Mouse (Mus musculus): Measurements from ENCODE around the gene Tomm6.

DNA sequence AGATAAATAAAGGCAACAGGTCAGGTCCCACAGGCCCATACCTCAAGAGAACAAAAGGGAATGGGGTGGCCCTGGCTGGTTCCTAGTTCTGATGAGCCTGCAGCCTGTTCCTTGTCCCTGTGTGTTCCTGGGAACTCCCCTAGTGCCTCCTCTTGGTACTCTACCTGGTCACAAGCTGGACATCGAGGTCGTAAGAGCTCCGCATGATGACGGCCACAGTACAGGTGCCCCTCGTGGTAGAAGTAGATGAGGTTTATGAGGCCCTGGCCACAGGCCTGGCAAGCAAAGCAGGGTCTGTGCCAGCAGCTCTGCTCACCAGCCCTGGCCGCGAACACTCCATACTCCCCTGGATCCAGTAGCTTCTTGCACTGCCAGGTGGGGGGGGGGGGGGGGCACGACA, 1.7 kb upstream of the Tomm6 start:
- TF ChIP-seq CTCF (IDR thresholded peaks at IDR 0.05; ENCODE audit: extremely low read depth, insufficient read depth, low read length) (no peak), POLR2A (IDR thresholded peaks at IDR 0.05; ENCODE audit: extremely low read depth, insufficient read depth, low read length) (no peak)
